Mouse (Mus musculus) forelimb bud, embryonic 11.5 days (tissue): ENCODE measurements around the gene Cmtm6.
A peak's percentile ranks its signal among the peaks of the same experiment; 100 is the strongest.

Experiments used
- DNase-seq: peaks from one replicate; pipeline ENCODE4 v3.0.0-alpha.2; 2012; ENCODE audit warnings: low read depth, low spot score

Cmtm6 gene

GRCm38 (mm10) chr9:114729911-114730805, 758 bp upstream of the Cmtm6 start:
- no peak for DNase-seq

- no peak for DNase-seq
Measured at GRCm38 (mm10) chr9:114731871-114732682, 1.2 kb downstream of the Cmtm6 start.

GRCm38 (mm10) chr9:114733238-114733637, 2.3 kb downstream of the Cmtm6 start:
- DNase-seq = no peak

GRCm38 (mm10) chr9:114736442-114736841, 5.5 kb downstream of the Cmtm6 start:
- no peak for DNase-seq

GRCm38 (mm10) chr9:114740336-114740735, 9.4 kb downstream of the Cmtm6 start:
- no peak for DNase-seq

GRCm38 (mm10) chr9:114742731-114743130, 11.8 kb downstream of the Cmtm6 start:
- no peak for DNase-seq

- DNase-seq = no peak
Measured at GRCm38 (mm10) chr9:114745163-114745562, 14.2 kb downstream of the Cmtm6 start.

GRCm38 (mm10) chr9:114745654-114746053, 14.7 kb downstream of the Cmtm6 start:
- DNase-seq = no peak

- no peak for DNase-seq
Measured at GRCm38 (mm10) chr9:114747012-114747411, 16.1 kb downstream of the Cmtm6 start.

GRCm38 (mm10) chr9:114747466-114747865, 16.6 kb downstream of the Cmtm6 start:
- DNase-seq = no peak

- no peak for DNase-seq
Measured at GRCm38 (mm10) chr9:114751582-114751981, 20.7 kb downstream of the Cmtm6 start.

- no peak for DNase-seq
Measured at GRCm38 (mm10) chr9:114752311-114752710, 21.4 kb downstream of the Cmtm6 start.

GRCm38 (mm10) chr9:114752863-114753484, 22.1 kb downstream of the Cmtm6 start:
- DNase-seq = peak; percentile 80

GRCm38 (mm10) chr9:114758272-114758671, 27.4 kb downstream of the Cmtm6 start:
- no peak for DNase-seq

GRCm38 (mm10) chr9:114758801-114759200, 27.9 kb downstream of the Cmtm6 start:
- no peak for DNase-seq

- no peak for DNase-seq
Measured at GRCm38 (mm10) chr9:114759886-114760285, 29.0 kb downstream of the Cmtm6 start.

GRCm38 (mm10) chr9:114760353-114760752, 29.4 kb downstream of the Cmtm6 start:
- no peak for DNase-seq

- DNase-seq = no peak
Measured at GRCm38 (mm10) chr9:114761848-114762247, 30.9 kb downstream of the Cmtm6 start.

- DNase-seq = peak; percentile 37
Measured at GRCm38 (mm10) chr9:114763341-114763740, 32.4 kb downstream of the Cmtm6 start.

- peak; percentile 33 for DNase-seq
Measured at GRCm38 (mm10) chr9:114767030-114767429, 36.1 kb downstream of the Cmtm6 start.

GRCm38 (mm10) chr9:114767507-114767906, 36.6 kb downstream of the Cmtm6 start:
- DNase-seq = peak; percentile 57

- DNase-seq = peak; percentile 28
Measured at GRCm38 (mm10) chr9:114768066-114768465, 37.1 kb downstream of the Cmtm6 start.
